Mouse (Mus musculus): ENCODE measurements at regions not wholly inside any gene's neighbourhood (a gene's known extent, or its start where the extent isn't known, plus 50 kb on each side); places are given as distances from the start of the nearest gene placed in this dataset.

- no peak for TF ChIP-seq GATA1 (IDR thresholded peaks at IDR 0.05; ENCODE audit: borderline replicate concordance, low read length)
- no peak for TF ChIP-seq FLI1 (IDR thresholded peaks at IDR 0.05; ENCODE audit: low read length)
These were observed 192.8 kb upstream of the Stxbp5 start for GRCm38 (mm10) chr10:10093713-10094112.
